Mouse (Mus musculus) forebrain, embryonic 16.5 days (tissue): Measurements from ENCODE around the gene Riiad1. TPM values are rescaled to one million over a fixed set of nuclear protein-coding genes. Genes with fewer than 3 reads are reported as not detected.
A peak's percentile ranks its signal among the peaks of the same experiment; 100 is the strongest.

Experiments
- ATAC-seq: fragments of 200-750 bp; cut with Nextera tagmentation; 2 replicates; pipeline ENCODE4 v1.8.0; 2017; ENCODE audit warnings: mild to moderate bottlenecking, moderate library complexity
- H3K27ac ChIP-seq: fragments of 300-500 bp; sonication (generic); 2 replicates; pipeline ENCODE4 v1.5.1; 2014; ENCODE audit warnings: low read length, control low read depth
- H3K27me3 ChIP-seq: fragments of 300-500 bp; sonication (generic); replicated peaks from 2 replicates; pipeline ENCODE4 v1.6.1; 2014; ENCODE audit warnings: low read length; ENCODE audit not compliant: control insufficient read depth, insufficient read depth
- H3K36me3 ChIP-seq: fragments of 300-500 bp; sonication (generic); 2 replicates; pipeline ENCODE4 v1.6.1; 2014; ENCODE audit not compliant: control insufficient read depth, insufficient read depth
- H3K4me1 ChIP-seq: fragments of 300-500 bp; sonication (generic); replicated peaks from 2 replicates; pipeline ENCODE4 v1.6.1; 2014; ENCODE audit warnings: low read length; ENCODE audit not compliant: control insufficient read depth, insufficient read depth
- H3K4me2 ChIP-seq: fragments of 300-500 bp; sonication (generic); 2 replicates; pipeline ENCODE4 v1.6.1; 2014; ENCODE audit warnings: mild to moderate bottlenecking, low read length, control low read depth
- H3K4me3 ChIP-seq: fragments of 300-500 bp; sonication (generic); replicated peaks from 2 replicates; pipeline ENCODE4 v1.5.1; 2014; ENCODE audit warnings: mild to moderate bottlenecking, low read length, control low read depth
- H3K9ac ChIP-seq: fragments of 300-500 bp; sonication (generic); replicated peaks from 2 replicates; pipeline ENCODE4 v1.6.1; 2014; ENCODE audit warnings: low read depth, low read length, control low read depth
- H3K9me3 ChIP-seq: fragments of 300-500 bp; sonication (generic); 2 replicates; pipeline ENCODE4 v1.6.1; 2016; ENCODE audit warnings: low read length; ENCODE audit not compliant: control insufficient read depth
- WGBS: fragments of 180-500 bp; shearing (Covaris S2); extraction: QIAGEN DNeasy Blood & Tissue Kit; methylation state at CpG from one replicate; pipeline ENCODE4 v1.1.7; 2014; 5-methylcytosine and 5-hydroxymethylcytosine counted together
- polyA plus RNA-seq: library from polyadenylated mRNA; unstranded; fragments of >200 nt; fragmentation: Nextera tagmentation; extraction: Ambion mirVana; gene quantifications from 2 replicates; pipeline ENCODE4 v1.2.1, GENCODE M21; 2015

Gene Riiad1
- polyA plus RNA-seq, 1 experiment from 2014 or later, result 11.7 TPM

GRCm38 (mm10) chr3:94442951-94443596, 37.1 kb downstream of the Riiad1 start, which contains the start of gene Mrpl9:
Mrpl9 (plus strand) TSS chr3:94443318.
- peak within 1 kb of the TSS; percentile 95 for H3K4me2 ChIP-seq
- ATAC-seq, result peak; percentile 98
- no peaks in the 10 kb centered on the region; the same call in 1 of the 2 replicates for H3K27me3 ChIP-seq
- H3K9me3 ChIP-seq, result no peaks in the 10 kb centered on the region
- H3K27ac ChIP-seq, result peak within 1 kb of the TSS; percentile 37
- peaks cover 5% of the 10 kb centered on the region for H3K4me1 ChIP-seq
- H3K36me3 ChIP-seq, result peaks cover 24% of the 10 kb centered on the region
- peak within 1 kb of the TSS; percentile 95 for H3K9ac ChIP-seq
- peak within 1 kb of the TSS; percentile 94 for H3K4me3 ChIP-seq
- WGBS, result under 1% methylated on average over 38 of the region's 39 CpGs

GRCm38 (mm10) chr3:94441182-94441581, 39.0 kb downstream of the Riiad1 start:
- Histone ChIP-seq H3K27ac (no peak overlapping the region), H3K9ac (no peak overlapping the region), H3K36me3 (peaks cover 9% of the 10 kb centered on the region), H3K4me2 (no peak overlapping the region), H3K4me3 (no peak overlapping the region), H3K27me3 (no peaks in the 10 kb centered on the region; the same call in 1 of the 2 replicates), H3K9me3 (no peaks in the 10 kb centered on the region), H3K4me1 (peaks cover 5% of the 10 kb centered on the region)
- 46% methylated on average over 3 of the region's 3 CpGs for WGBS
- ATAC-seq, result no peak

- ATAC-seq, result no peak
These were observed 43.7 kb downstream of the Riiad1 start for GRCm38 (mm10) chr3:94436420-94436819.

GRCm38 (mm10) chr3:94434305-94434704, 45.8 kb downstream of the Riiad1 start:
- no peak for ATAC-seq
- no peak overlapping the region for H3K4me3 ChIP-seq
- H3K9ac ChIP-seq, result no peak overlapping the region
- H3K4me1 ChIP-seq, result no peaks in the 10 kb centered on the region
- no peaks in the 10 kb centered on the region for H3K27me3 ChIP-seq
- WGBS, result 93% methylated on average over 2 of the region's 2 CpGs
- no peaks in the 10 kb centered on the region for H3K9me3 ChIP-seq
- H3K27ac ChIP-seq, result no peak overlapping the region
- H3K36me3 ChIP-seq, result peaks cover 4% of the 10 kb centered on the region; the same call in 1 of the 2 replicates
- H3K4me2 ChIP-seq, result no peak overlapping the region

More at GRCm38 (mm10) chr3:94436420-94436819, 43.7 kb downstream of the Riiad1 start:
- Histone ChIP-seq H3K4me3 (no peak overlapping the region), H3K27me3 (no peaks in the 10 kb centered on the region; the same call in 1 of the 2 replicates), H3K4me2 (no peak overlapping the region), H3K27ac (no peak overlapping the region), H3K36me3 (0 out of 2 replicates have a peak, but pooled peaks cover 2% of the 10 kb centered on the region), H3K9me3 (no peaks in the 10 kb centered on the region), H3K4me1 (no peaks in the 10 kb centered on the region), H3K9ac (no peak overlapping the region)
- 83% methylated on average over 9 of the region's 9 CpGs for WGBS

GRCm38 (mm10) chr3:94430980-94431379, 49.2 kb downstream of the Riiad1 start:
- no peaks in the 10 kb centered on the region for H3K27me3 ChIP-seq
- no peak overlapping the region for H3K9ac ChIP-seq
- no peak for ATAC-seq
- peaks cover 21% of the 10 kb centered on the region for H3K36me3 ChIP-seq
- no peak overlapping the region for H3K4me2 ChIP-seq
- no peaks in the 10 kb centered on the region for H3K4me1 ChIP-seq
- 89% methylated on average over 2 of the region's 2 CpGs for WGBS
- no peak overlapping the region for H3K4me3 ChIP-seq
- no peak overlapping the region for H3K27ac ChIP-seq
- no peaks in the 10 kb centered on the region for H3K9me3 ChIP-seq

Other genes starting within 250 kb of the Riiad1 start
- gene Gm4778, start 216.3 kb downstream of the Riiad1 start, polyA plus RNA-seq, result not detected in 2 replicates
- gene Them4, start 170.3 kb downstream of the Riiad1 start, polyA plus RNA-seq, result 35.0 and 41.4 TPM in 2 replicates
- gene Them5, start 138.2 kb downstream of the Riiad1 start, polyA plus RNA-seq, result 0.33 and 0.65 TPM in 2 replicates
- gene C2cd4d, start 117.9 kb downstream of the Riiad1 start, polyA plus RNA-seq, result 1.1 and 1.3 TPM in 2 replicates
- gene Rorc, start 107.5 kb downstream of the Riiad1 start, polyA plus RNA-seq, result 0.37 and 0.54 TPM in 2 replicates
- gene Lingo4, start 81.8 kb downstream of the Riiad1 start, polyA plus RNA-seq, result 1.1 and 1.2 TPM in 2 replicates
- gene Tdrkh, start 67.1 kb downstream of the Riiad1 start, polyA plus RNA-seq, result 67.0 and 75.3 TPM in 2 replicates
- 58.8 and 62.1 TPM in 2 replicates for gene Mrpl9, start 37.0 kb downstream of the Riiad1 start, polyA plus RNA-seq
- gene Oaz3, start 36.4 kb downstream of the Riiad1 start, polyA plus RNA-seq, result 0.56 and 2.2 TPM in 2 replicates
- 295 and 358 TPM in 2 replicates for gene Celf3, start 2.0 kb downstream of the Riiad1 start, polyA plus RNA-seq
- gene Snx27, start 102.4 kb upstream of the Riiad1 start, polyA plus RNA-seq, result 85.2 and 92.5 TPM in 2 replicates
- not detected in 2 replicates for gene Gm10972, start 162.8 kb upstream of the Riiad1 start, polyA plus RNA-seq
- 4.5 and 5.6 TPM in 2 replicates for gene Tuft1, start 178.5 kb upstream of the Riiad1 start, polyA plus RNA-seq
- gene Selenbp2, start 213.2 kb upstream of the Riiad1 start, polyA plus RNA-seq, result not detected in 2 replicates